Mouse (Mus musculus) cerebellum, postnatal 36 days (tissue): Measurements from ENCODE around the gene Sh3d21.

Experiments
- DNase-seq, 2 experiments: peaks; one replicate each; pipeline ENCODE4 v3.0.0; 2021 to 2022; ENCODE audit warnings: mixed read lengths in 2 of 2

The Sh3d21 gene

GRCm38 (mm10) chr4:126105131-126105783 is 58.0 kb downstream of the Sh3d21 start:
- DNase-seq: no peak

GRCm38 (mm10) chr4:126104261-126105075 is 58.8 kb downstream of the Sh3d21 start:
- DNase-seq: peak; percentile 57 to 58

GRCm38 (mm10) chr4:126103590-126104068 is 59.7 kb downstream of the Sh3d21 start, which contains the start of gene Stk40:
TSS of gene Stk40 (plus strand) at chr4:126103957.
- peak; percentile 93 to 96 for DNase-seq

GRCm38 (mm10) chr4:126103057-126103581 is 60.2 kb downstream of the Sh3d21 start:
- peak; percentile 75 for DNase-seq

GRCm38 (mm10) chr4:126102061-126102841 is 61.0 kb downstream of the Sh3d21 start:
- no peak for DNase-seq

GRCm38 (mm10) chr4:126100764-126101163 is 62.5 kb downstream of the Sh3d21 start:
- DNase-seq: no peak
